Mouse (Mus musculus) heart, adult 8-10 months (tissue): ENCODE results near the gene Smarcc1. TPM values are rescaled to one million over a fixed set of nuclear protein-coding genes. Genes with fewer than 3 reads are reported as not detected.

ENCODE experiments used
- DNase-seq: peaks from one replicate; pipeline ENCODE4 v3.0.0; 2022; ENCODE audit warnings: low spot score
- total RNA-seq, 4 experiments: library from RNA; stranded (reverse); gene quantifications; 2 replicates each; pipeline ENCODE4 v1.2.4; 2022

The Smarcc1 gene
- total RNA-seq, 4 experiments from 2014 or later = 24.9 to 28.4 (median 26.8) TPM

DNA sequence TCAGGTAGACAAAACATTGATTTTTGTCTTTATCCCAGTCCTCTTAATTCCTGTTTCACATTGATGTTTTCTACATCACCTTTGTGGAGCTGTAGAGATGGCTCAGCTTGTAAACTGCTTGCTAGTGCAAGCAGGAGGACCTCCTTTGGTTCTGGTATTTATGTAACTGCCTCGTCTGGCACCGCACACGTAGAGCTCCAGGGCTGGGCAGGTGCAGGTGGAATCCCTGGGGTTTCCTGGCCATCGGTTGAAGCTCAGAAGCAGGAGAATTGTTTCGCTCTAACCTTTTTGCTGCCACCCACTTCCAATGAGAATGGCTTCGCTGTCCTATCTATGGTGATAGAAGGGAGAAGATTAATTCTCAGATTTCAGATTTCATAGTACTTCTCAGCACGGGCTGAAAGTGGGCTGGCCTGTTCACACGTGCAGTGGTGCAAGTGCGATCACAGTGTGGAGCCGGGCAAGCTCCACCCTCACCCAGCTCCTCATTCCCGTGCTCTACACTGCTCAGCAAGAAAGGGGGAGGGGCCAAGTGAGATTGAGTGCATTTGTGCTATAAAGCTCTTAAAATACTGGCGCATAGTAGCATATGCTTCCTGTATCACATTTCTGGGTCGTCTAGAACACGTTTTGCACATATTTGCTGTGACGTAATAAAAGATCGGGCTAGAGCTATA lies 113.0 kb downstream of the Smarcc1 start:
- DNase-seq = no peak

DNA sequence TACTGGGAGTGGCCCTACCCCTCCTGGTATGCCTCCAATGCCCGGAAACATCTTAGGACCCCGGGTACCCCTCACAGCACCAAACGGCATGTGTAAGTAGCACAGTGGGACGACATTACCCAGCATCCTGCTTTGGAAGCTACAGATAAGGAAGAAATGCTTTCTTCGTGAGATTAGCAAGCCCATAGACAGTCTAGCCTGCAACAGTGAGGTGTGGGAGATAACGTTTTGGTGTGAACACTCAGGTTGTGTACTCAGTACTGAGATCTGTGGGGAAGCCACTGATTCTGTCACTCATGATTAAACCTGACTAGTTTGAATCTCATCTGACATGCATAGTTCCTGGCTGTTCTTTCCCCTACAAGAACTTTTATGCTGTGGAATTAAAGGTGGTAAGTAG lies 117.5 kb downstream of the Smarcc1 start:
- no peak for DNase-seq

GRCm38 (mm10) chr9:110243221-110243833 lies 125.8 kb downstream of the Smarcc1 start, which contains the start of gene Cspg5:
TSS of gene Cspg5 (plus strand) at chr9:110243783.
- no peak for DNase-seq

DNA sequence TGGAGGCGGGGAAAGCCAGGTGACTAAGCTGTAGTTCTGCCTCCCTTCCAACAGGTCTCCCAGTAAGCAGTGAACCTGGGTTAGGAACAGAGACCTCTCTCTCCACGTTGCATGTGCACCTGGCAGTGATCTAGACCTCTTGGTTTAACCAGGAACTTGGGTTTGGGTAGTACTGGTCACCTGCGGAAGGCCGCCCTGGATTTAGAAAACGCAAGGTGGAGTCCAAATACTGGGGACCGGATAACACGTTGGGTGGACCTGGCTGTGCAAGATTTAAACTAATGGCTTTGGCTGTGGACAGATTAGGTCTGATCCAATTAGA lies 127.0 kb downstream of the Smarcc1 start:
- no peak for DNase-seq

DNA sequence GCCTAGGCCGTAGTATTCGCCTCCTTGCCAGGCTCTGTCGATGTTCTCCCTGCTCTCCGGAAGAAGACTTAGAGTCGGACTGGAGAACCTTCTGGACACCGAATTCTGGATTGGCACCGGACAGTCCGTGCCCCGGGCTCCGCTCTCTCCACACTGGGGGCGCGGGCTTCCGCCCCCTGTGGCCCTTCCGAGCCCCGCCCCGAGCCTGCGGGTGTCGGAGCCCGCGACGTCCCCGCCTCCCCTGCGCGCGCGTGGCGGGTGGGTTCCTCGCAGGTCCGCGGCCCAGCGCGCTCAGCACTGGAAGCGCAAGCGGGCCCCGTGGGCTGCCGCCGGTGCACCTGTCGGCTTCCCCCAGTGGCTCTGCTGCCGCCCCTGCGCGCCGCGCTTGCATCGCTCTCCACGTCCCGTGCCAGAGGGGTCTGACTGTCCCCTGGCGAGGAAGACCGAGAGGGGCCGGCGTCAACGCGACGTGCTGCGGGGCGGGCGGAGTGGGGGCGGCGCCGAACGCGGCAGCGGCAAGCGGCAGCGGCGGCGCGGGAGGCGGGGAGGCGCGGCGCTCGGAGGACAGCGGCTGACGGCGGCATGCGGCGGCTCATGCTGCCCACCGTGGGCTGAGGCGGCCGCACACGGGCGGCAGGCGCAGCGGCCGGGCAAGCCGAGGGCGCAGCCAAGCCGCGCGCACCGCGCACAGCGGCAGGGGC lies 127.5 kb downstream of the Smarcc1 start:
- DNase-seq = no peak

DNA sequence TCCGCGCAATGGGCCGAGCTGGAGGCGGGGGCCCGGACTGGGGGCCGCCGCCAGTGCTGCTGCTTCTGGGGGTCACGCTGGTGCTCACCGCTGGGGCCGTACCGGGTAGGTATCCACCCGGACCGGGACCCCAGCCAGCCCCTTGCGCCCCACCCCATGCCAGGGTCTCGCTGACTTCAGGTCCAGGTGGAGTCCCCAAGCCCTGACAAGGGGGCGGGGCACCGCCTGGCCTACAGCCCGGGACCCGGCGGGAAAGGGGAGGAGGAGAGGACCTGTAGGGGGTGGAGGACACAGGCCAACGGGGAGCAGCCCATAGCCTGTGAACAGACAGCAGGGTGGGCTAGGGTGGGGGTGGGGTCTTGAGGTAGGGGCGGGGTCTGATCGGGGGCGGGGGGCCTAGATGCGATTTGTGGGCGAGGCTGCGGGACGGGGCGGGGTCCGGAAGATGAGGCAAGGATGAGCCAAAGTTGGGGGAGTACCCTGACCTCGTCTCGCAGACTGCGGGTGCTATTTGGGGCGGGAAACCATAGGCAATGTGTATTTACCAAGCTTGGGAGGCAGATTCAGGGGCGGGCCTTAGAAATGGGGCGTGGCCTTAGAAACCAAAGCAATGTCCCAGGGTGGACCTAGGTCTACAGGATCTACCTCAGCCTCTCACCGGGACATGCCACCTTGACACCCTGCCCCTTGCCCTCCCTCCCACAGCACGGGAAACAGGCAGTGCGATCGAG lies 128.2 kb downstream of the Smarcc1 start:
- no peak for DNase-seq

- DNase-seq = no peak
Observed at GRCm38 (mm10) chr9:110246321-110246640, 128.8 kb downstream of the Smarcc1 start.

DNA sequence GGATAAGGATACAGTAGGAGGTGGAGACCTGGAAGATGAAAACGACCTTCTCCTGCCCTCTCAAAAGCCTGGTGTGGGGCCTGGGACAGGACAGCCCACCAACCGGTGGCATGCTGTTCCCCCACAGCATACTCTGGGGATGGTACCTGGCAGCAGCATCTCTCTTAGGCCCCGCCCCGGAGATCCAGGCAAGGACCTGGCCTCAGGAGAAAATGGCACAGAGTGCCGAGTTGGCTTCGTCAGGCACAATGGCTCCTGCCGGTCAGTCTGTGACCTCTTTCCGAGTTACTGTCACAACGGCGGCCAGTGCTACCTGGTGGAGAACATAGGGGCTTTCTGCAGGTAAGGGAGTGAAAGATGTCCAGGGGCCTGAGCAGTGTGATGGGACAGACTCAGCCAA lies 129.5 kb downstream of the Smarcc1 start:
- DNase-seq = no peak

GRCm38 (mm10) chr9:110248861-110249260 lies 131.4 kb downstream of the Smarcc1 start:
- no peak for DNase-seq

DNA sequence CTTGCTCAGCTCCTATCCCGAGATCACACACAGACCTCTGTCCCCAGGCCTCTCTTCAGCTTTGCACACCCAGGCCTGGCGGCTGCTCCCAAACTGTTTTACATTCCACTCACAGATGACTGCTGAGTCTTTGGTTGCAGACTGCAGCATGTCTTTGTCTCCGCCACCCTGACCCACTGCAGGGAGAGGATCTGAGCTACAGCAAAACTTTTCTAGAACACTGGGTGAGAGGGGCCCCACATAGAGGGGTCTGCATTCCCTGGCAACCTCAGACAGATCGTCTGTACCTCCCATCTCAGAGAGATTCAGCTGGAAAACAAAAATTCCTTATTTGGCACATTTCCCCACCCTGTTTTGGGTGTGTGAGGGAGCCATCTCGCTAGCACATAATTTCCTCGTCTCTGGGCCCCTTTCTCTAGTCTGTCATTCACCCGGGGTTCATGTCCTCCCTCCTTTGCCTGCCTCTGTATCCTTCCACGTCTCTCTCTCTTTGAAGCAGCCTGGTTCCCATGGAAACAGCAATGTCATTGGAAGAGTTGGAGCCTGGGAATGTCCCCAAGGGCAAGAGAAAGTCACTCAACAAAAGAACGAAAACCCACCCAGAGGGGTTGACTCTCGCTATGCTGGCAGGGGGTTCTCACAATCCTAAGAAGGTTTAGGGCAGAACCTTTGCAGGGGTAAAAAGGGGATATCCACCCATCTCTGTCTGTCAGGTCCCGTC lies 132.5 kb downstream of the Smarcc1 start:
- no peak for DNase-seq

DNA sequence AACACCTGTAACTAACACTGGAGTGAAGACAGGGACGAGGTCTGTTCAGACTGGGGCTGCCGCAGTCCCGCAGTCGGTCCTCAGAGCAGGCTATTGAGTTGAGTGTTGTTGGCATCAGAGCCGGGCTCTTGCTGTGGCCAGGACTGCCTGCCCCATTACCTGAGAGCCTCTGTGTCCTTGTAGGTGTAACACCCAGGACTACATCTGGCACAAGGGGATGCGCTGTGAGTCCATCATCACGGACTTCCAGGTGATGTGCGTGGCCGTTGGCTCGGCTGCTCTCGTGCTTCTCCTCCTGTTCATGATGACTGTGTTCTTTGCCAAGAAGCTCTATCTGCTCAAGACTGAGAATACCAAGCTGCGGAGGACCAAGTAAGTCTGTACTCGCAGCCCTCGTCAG lies 133.3 kb downstream of the Smarcc1 start:
- no peak for DNase-seq

GRCm38 (mm10) chr9:110255407-110256019 lies 138.0 kb downstream of the Smarcc1 start:
- no peak for DNase-seq

DNA sequence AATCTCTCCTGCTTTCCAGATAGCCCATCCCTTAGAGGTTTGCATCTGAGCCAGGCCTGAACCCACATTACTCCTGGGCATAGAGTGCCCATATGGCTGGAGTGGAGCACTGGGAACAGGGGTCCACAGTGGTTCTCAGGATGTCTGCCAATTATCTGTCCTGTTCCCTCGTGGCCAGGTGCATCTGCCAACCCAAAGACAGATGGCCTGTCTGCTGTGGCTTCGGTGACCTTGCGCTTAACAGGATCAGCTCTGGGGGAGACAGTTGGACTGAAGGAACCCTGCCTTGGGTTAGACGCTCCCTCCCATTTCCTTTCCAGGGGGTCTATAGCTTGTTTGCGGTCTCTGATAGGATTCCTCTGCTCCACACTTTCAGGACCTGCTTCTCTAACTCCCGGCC lies 141.1 kb downstream of the Smarcc1 start:
- no peak for DNase-seq

- DNase-seq = no peak
Observed at GRCm38 (mm10) chr9:110259118-110259517, 141.6 kb downstream of the Smarcc1 start.

- no peak for DNase-seq
Observed at GRCm38 (mm10) chr9:110263181-110263580, 145.7 kb downstream of the Smarcc1 start.

GRCm38 (mm10) chr9:110264991-110265390 lies 147.5 kb downstream of the Smarcc1 start:
- no peak for DNase-seq

DNA sequence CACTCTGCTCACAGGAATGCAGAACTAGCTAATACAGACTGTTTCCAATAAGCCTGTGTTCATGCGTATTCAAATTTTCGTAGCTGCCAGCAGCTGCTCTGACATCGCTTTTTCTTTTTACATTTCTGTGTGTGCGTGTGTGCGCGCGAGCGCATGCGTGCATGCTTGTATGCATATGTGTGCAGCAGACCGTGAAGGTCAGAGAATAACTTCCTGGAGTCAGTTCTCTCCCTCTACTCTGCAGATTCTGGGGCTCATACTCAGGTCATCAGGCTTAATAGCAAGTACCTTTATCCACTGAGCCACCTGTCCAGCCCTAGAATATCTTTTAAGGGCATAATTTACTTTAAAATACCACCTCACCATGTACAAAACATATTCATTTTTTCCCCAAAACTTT lies 150.9 kb downstream of the Smarcc1 start:
- no peak for DNase-seq

DNA sequence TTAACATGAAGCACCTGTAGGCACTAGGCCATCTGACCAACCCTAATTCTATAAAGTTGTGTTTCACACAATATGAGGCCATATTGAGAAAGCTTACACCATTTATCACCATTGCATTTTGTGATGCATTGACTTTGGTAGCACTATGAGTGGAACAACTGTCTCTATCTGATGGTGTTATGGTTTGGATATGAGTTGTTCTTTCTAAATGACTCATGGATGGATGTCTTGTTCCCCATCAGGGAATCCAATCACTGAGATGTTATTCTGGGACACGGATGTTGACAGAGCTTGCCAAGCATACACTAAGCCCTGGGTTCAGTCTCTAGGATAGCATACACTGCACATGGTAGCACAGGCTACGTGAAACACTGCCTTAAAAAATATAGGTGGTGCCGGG lies 154.8 kb downstream of the Smarcc1 start:
- DNase-seq = no peak

GRCm38 (mm10) chr9:110273507-110273906 lies 156.0 kb downstream of the Smarcc1 start:
- DNase-seq = no peak

- no peak for DNase-seq
Observed at GRCm38 (mm10) chr9:110275882-110276281, 158.4 kb downstream of the Smarcc1 start.

GRCm38 (mm10) chr9:110277431-110277881 lies 159.9 kb downstream of the Smarcc1 start:
- no peak for DNase-seq
